Comparison of ENCODE assay signal across 8 mouse cellular contexts in the genomic region with DNA sequence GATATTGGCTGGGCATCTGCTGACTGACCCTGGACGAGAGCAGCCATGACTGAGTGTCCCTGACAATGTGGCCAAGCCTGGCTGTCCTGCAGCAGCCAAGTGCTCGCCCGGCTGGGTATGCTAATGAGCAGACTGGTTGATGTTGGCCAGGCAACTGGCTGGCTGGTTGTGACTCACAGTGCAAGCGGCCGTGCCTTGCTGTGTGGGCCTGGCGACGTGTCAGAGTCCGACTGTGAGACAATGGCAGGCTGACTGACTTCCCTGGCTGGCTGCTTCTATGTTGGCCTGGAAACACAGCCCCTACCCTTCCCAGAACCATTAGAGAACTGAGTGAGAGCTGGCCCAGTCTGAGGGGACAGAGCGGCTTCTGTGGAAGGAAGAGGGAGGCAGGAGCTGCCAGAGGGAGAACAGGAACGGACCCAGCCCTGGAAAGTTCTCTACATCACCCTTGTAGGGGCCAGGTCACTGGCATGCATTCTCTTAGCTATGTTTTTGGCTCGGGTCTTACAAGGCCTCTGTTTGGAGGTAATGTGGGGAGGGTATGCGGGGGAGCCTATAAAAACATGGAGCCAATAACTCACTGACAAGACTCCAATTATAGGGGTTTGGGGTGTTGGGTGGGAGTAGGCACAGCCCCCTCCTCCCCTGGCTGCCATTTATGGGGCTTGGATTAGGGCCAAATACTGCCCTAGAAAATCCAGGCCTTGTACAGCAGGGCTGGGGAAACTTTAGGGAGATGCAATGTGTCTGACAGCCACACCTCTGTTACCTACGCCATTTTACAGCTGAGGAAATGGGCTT.
A peak's percentile ranks its signal among the peaks of the same experiment; 100 is the strongest.
DNase-seq lines count a peak whose midpoint lies in the region; ATAC-seq and TF ChIP-seq lines count a peak whose summit lies in the region.

No protein-coding gene starts in this region.

- no peaks in the 10 kb centered on the region for H3K27me3 ChIP-seq in lung, embryonic 14.5 days (ENCODE audit: insufficient read depth, low read length)
- no peaks in the 10 kb centered on the region for H3K27me3 ChIP-seq in forebrain, embryonic 16.5 days (replicated peaks; ENCODE audit: control insufficient read depth, insufficient read depth, low read length)
- H3K27me3 ChIP-seq in lung, embryonic 15.5 days: no peaks in the 10 kb centered on the region
- H3K27me3 ChIP-seq in liver, embryonic 11.5 days (replicated peaks; ENCODE audit: control insufficient read depth, insufficient read depth, low read length): no peaks in the 10 kb centered on the region

- no peaks in the 10 kb centered on the region for H3K36me3 ChIP-seq in lung, embryonic 14.5 days (ENCODE audit: insufficient read depth)
- no peaks in the 10 kb centered on the region for H3K36me3 ChIP-seq in forebrain, embryonic 16.5 days (ENCODE audit: control insufficient read depth, insufficient read depth)
- no peaks in the 10 kb centered on the region for H3K36me3 ChIP-seq in lung, embryonic 15.5 days
- no peaks in the 10 kb centered on the region for H3K36me3 ChIP-seq in liver, embryonic 11.5 days (ENCODE audit: control insufficient read depth, insufficient read depth, low read length)

- no peak for TF ChIP-seq CTCF in lung, embryonic 14.5 days (IDR thresholded peaks at IDR 0.05; ENCODE audit: low read depth)
- no peak for TF ChIP-seq CTCF in lung, adult 2 months (IDR thresholded peaks at IDR 0.05; ENCODE audit: insufficient read depth, low read length)

- DNase-seq in lung, embryonic 14.5 days: peak; percentile 74
- no peak for DNase-seq in lung, adult 2 months
- DNase-seq in heart, postnatal 10 days: peak; percentile 80 to 81
- DNase-seq in kidney, postnatal 36 days: peak; percentile 67 to 72
- peak; percentile 80 for DNase-seq in retina, postnatal 1 day
- DNase-seq in liver, embryonic 11.5 days (ENCODE audit: low spot score): no peak

- no peak for TF ChIP-seq POLR2A in lung, adult 2 months (IDR thresholded peaks at IDR 0.05; ENCODE audit: borderline replicate concordance, extremely low read depth, low read depth, low read length)

- H3K9me3 ChIP-seq in lung, embryonic 14.5 days (ENCODE audit: low read depth, low read length): no peaks in the 10 kb centered on the region
- H3K9me3 ChIP-seq in forebrain, embryonic 16.5 days (ENCODE audit: control insufficient read depth, low read length): no peaks in the 10 kb centered on the region
- H3K9me3 ChIP-seq in lung, embryonic 15.5 days: no peaks in the 10 kb centered on the region
- no peaks in the 10 kb centered on the region for H3K9me3 ChIP-seq in liver, embryonic 11.5 days (ENCODE audit: control insufficient read depth, low read length)

- H3K4me1 ChIP-seq in lung, embryonic 14.5 days (ENCODE audit: insufficient read depth): peaks cover 37% of the 10 kb centered on the region
- H3K4me1 ChIP-seq in lung, adult 2 months (ENCODE audit: control insufficient read depth, insufficient read depth, low read length): peaks cover 5% of the 10 kb centered on the region
- H3K4me1 ChIP-seq in forebrain, embryonic 16.5 days (replicated peaks; ENCODE audit: control insufficient read depth, insufficient read depth, low read length): peaks cover 13% of the 10 kb centered on the region
- peaks cover 51% of the 10 kb centered on the region for H3K4me1 ChIP-seq in lung, embryonic 15.5 days
- peaks cover 23% of the 10 kb centered on the region for H3K4me1 ChIP-seq in liver, embryonic 11.5 days (replicated peaks; ENCODE audit: control insufficient read depth, insufficient read depth, low read length)

- WGBS in lung, embryonic 14.5 days: 45% methylated on average over 13 of the region's 13 CpGs
- 74% methylated on average over 13 of the region's 13 CpGs for WGBS in lung, adult 2 months
- WGBS in forebrain, embryonic 16.5 days: 18% methylated on average over 13 of the region's 13 CpGs
- WGBS in lung, embryonic 15.5 days: 47% methylated on average over 13 of the region's 13 CpGs
- WGBS in liver, embryonic 11.5 days: 69% methylated on average over 13 of the region's 13 CpGs

- no peak overlapping the region for H3K9ac ChIP-seq in lung, embryonic 14.5 days
- no peak overlapping the region; the same call in 1 of the 2 replicates for H3K9ac ChIP-seq in forebrain, embryonic 16.5 days (replicated peaks; ENCODE audit: low read depth, low read length)
- no peak overlapping the region for H3K9ac ChIP-seq in lung, embryonic 15.5 days
- H3K9ac ChIP-seq in liver, embryonic 11.5 days (ENCODE audit: low read depth, low read length): no peak overlapping the region

- ATAC-seq in lung, embryonic 14.5 days (ENCODE audit: insufficient read depth): peak; percentile 62
- peak; percentile 85 for ATAC-seq in forebrain, embryonic 16.5 days
- ATAC-seq in lung, embryonic 15.5 days (ENCODE audit: borderline replicate concordance, extremely low read depth, low FRiP score, low TSS enrichment): peak; percentile 44
- ATAC-seq in liver, embryonic 11.5 days (replicated peaks; ENCODE audit: low FRiP score): no peak

- H3K27ac ChIP-seq in lung, embryonic 14.5 days (ENCODE audit: low read depth): peak overlapping the region; percentile 32; the same call in 1 of the 2 replicates
- H3K27ac ChIP-seq in forebrain, embryonic 16.5 days (ENCODE audit: low read length): no peak overlapping the region
- H3K27ac ChIP-seq in lung, embryonic 15.5 days: peak overlapping the region; percentile 49; the same call in 1 of the 2 replicates
- no peak overlapping the region for H3K27ac ChIP-seq in liver, embryonic 11.5 days (ENCODE audit: low read depth, low read length)

- intact Hi-C loops in heart, postnatal 10 days (cut with DNase I): no loop called here

- no peak overlapping the region for H3K4me2 ChIP-seq in lung, embryonic 14.5 days
- no peak overlapping the region for H3K4me2 ChIP-seq in forebrain, embryonic 16.5 days (ENCODE audit: low read length)
- no peak overlapping the region for H3K4me2 ChIP-seq in lung, embryonic 15.5 days
- H3K4me2 ChIP-seq in liver, embryonic 11.5 days: no peak overlapping the region

- no peak overlapping the region for H3K4me3 ChIP-seq in lung, embryonic 14.5 days (ENCODE audit: low read depth, low read length)
- no peak overlapping the region for H3K4me3 ChIP-seq in lung, adult 2 months (replicated peaks; ENCODE audit: extremely low read depth, low read depth, low read length)
- H3K4me3 ChIP-seq in forebrain, embryonic 16.5 days (replicated peaks; ENCODE audit: low read length): no peak overlapping the region
- no peak overlapping the region for H3K4me3 ChIP-seq in lung, embryonic 15.5 days
- H3K4me3 ChIP-seq in liver, embryonic 11.5 days (ENCODE audit: low read depth, low read length): no peak overlapping the region

Comparison
In these comparisons a context has a peak if more than half of its experiments do, and no peak if none do; other contexts are left out.
1. DNase-seq: peak in lung, embryonic 14.5 days (single experiment), heart, postnatal 10 days (2 of 2), kidney, postnatal 36 days (2 of 2) and retina, postnatal 1 day (single experiment); none in lung, adult 2 months (single experiment) and liver, embryonic 11.5 days (single experiment).
2. H3K27ac ChIP-seq: peak in lung, embryonic 14.5 days (single experiment) and lung, embryonic 15.5 days (single experiment); none in forebrain, embryonic 16.5 days (single experiment) and liver, embryonic 11.5 days (single experiment).